Mouse (Mus musculus) embryonic facial prominence, embryonic 14.5 days (tissue): ENCODE results near the gene Wdr73. TPM values are rescaled to one million over a fixed set of nuclear protein-coding genes. Genes with fewer than 3 reads are reported as not detected.

ENCODE experiments used
- ATAC-seq: fragments of 200-750 bp; cut with Nextera tagmentation; 2 replicates; pipeline ENCODE4 v1.8.0; 2017; ENCODE audit warnings: low read depth, moderate number of reproducible peaks, moderate TSS enrichment
- DNase-seq: peaks from one replicate; pipeline ENCODE4 v3.0.0-alpha.2; 2015; ENCODE audit warnings: low spot score
- H3K27ac ChIP-seq: fragments of 300-500 bp; sonication (generic); replicated peaks from 2 replicates; pipeline ENCODE4 v1.5.1; 2014; ENCODE audit warnings: low read depth, mild to moderate bottlenecking, low read length, moderate library complexity
- H3K27me3 ChIP-seq: fragments of 300-500 bp; sonication (generic); replicated peaks from 2 replicates; pipeline ENCODE4 v1.6.1; 2014; ENCODE audit warnings: low read length; ENCODE audit not compliant: control insufficient read depth, insufficient read depth
- H3K36me3 ChIP-seq: fragments of 300-500 bp; sonication (generic); 2 replicates; pipeline ENCODE4 v1.6.1; 2014; ENCODE audit warnings: low read length, mixed read lengths; ENCODE audit not compliant: control insufficient read depth, insufficient read depth
- H3K4me1 ChIP-seq: fragments of 300-500 bp; sonication (generic); 2 replicates; pipeline ENCODE4 v1.6.1; 2014; ENCODE audit warnings: antibody characterized with exemption, low read length; ENCODE audit not compliant: control insufficient read depth, insufficient read depth
- H3K4me2 ChIP-seq: fragments of 300-500 bp; sonication (generic); 2 replicates; pipeline ENCODE4 v1.6.1; 2014; ENCODE audit warnings: low read depth, mild to moderate bottlenecking, low read length, moderate library complexity, mixed read lengths
- H3K4me3 ChIP-seq: fragments of 300-500 bp; sonication (generic); 2 replicates; pipeline ENCODE4 v1.5.1; 2014; ENCODE audit warnings: low read depth, mild to moderate bottlenecking, low read length
- H3K9ac ChIP-seq: fragments of 300-500 bp; sonication (generic); 2 replicates; pipeline ENCODE4 v1.6.1; 2014; ENCODE audit warnings: low read depth, mild to moderate bottlenecking, low read length, moderate library complexity, mixed read lengths
- H3K9me3 ChIP-seq: fragments of 300-500 bp; sonication (generic); 2 replicates; pipeline ENCODE4 v1.6.1; 2016; ENCODE audit warnings: low read length; ENCODE audit not compliant: control insufficient read depth
- WGBS: fragments of 180-500 bp; shearing (Covaris S2); extraction: QIAGEN DNeasy Blood & Tissue Kit; methylation state at CpG from one replicate; pipeline ENCODE4 v1.1.7; 2014; 5-methylcytosine and 5-hydroxymethylcytosine counted together
- polyA plus RNA-seq: library from polyadenylated mRNA; unstranded; fragments of >200 nt; fragmentation: Nextera tagmentation; extraction: Ambion mirVana; gene quantifications from 2 replicates; pipeline ENCODE4 v1.2.1, GENCODE M21; 2014

The Wdr73 gene
- polyA plus RNA-seq, 1 experiment from 2014 or later, result 20.9 TPM

- DNase-seq (no peak), ATAC-seq (no peak)
- WGBS, result 90% methylated on average over 12 of the region's 12 CpGs
- Histone ChIP-seq H3K4me3 (no peak overlapping the region), H3K36me3 (no peaks in the 10 kb centered on the region), H3K27me3 (no peaks in the 10 kb centered on the region), H3K4me1 (no peaks in the 10 kb centered on the region), H3K9me3 (no peaks in the 10 kb centered on the region), H3K4me2 (no peak overlapping the region), H3K27ac (no peak overlapping the region), H3K9ac (no peak overlapping the region)
Measured at GRCm38 (mm10) chr7:80844691-80845090, 56.4 kb downstream of the Wdr73 start.

GRCm38 (mm10) chr7:80843910-80844640, 57.0 kb downstream of the Wdr73 start:
- DNase-seq (no peak), ATAC-seq (no peak)
- Histone ChIP-seq H3K4me1 (no peaks in the 10 kb centered on the region), H3K36me3 (no peaks in the 10 kb centered on the region), H3K27ac (no peak overlapping the region), H3K4me3 (no peak overlapping the region), H3K27me3 (no peaks in the 10 kb centered on the region), H3K4me2 (no peak overlapping the region), H3K9ac (no peak overlapping the region), H3K9me3 (no peaks in the 10 kb centered on the region)
- WGBS, result 92% methylated on average over 8 of the region's 8 CpGs

- ATAC-seq, result no peak
- no peak overlapping the region for H3K4me2 ChIP-seq
- WGBS, result 73% methylated on average over 1 of the region's 1 CpGs
- DNase-seq, result no peak
- H3K4me1 ChIP-seq, result peaks cover 3% of the 10 kb centered on the region; the same call in 1 of the 2 replicates
- no peaks in the 10 kb centered on the region for H3K27me3 ChIP-seq
- H3K36me3 ChIP-seq, result no peaks in the 10 kb centered on the region
- H3K27ac ChIP-seq, result no peak overlapping the region
- no peaks in the 10 kb centered on the region for H3K9me3 ChIP-seq
- H3K4me3 ChIP-seq, result no peak overlapping the region
- no peak overlapping the region for H3K9ac ChIP-seq
Measured at GRCm38 (mm10) chr7:80843176-80843575, 57.9 kb downstream of the Wdr73 start.

GRCm38 (mm10) chr7:80842132-80842531, 58.9 kb downstream of the Wdr73 start:
- no peak for DNase-seq
- 69% methylated on average over 5 of the region's 5 CpGs for WGBS
- Histone ChIP-seq H3K4me3 (no peak overlapping the region), H3K9ac (no peak overlapping the region), H3K9me3 (no peaks in the 10 kb centered on the region), H3K4me2 (no peak overlapping the region), H3K27ac (no peak overlapping the region), H3K27me3 (no peaks in the 10 kb centered on the region), H3K4me1 (peaks cover 5% of the 10 kb centered on the region; the same call in 1 of the 2 replicates), H3K36me3 (no peaks in the 10 kb centered on the region)
- ATAC-seq, result no peak

- no peak for DNase-seq
- Histone ChIP-seq H3K4me3 (no peak overlapping the region), H3K27me3 (no peaks in the 10 kb centered on the region), H3K4me1 (peaks cover 6% of the 10 kb centered on the region; the same call in 1 of the 2 replicates), H3K9ac (no peak overlapping the region), H3K36me3 (no peaks in the 10 kb centered on the region), H3K9me3 (no peaks in the 10 kb centered on the region), H3K4me2 (no peak overlapping the region), H3K27ac (no peak overlapping the region)
- WGBS, result 72% methylated on average over 4 of the region's 4 CpGs
- no peak for ATAC-seq
Measured at GRCm38 (mm10) chr7:80840937-80841336, 60.1 kb downstream of the Wdr73 start.

Other genes starting within 250 kb of the Wdr73 start
- 21.6 and 22.9 TPM in 2 replicates for gene Crtc3, start 212.4 kb downstream of the Wdr73 start, polyA plus RNA-seq
- gene Iqgap1, start 75.3 kb downstream of the Wdr73 start, polyA plus RNA-seq, result 68.6 and 73.7 TPM in 2 replicates
- gene Zscan2, start 40.3 kb downstream of the Wdr73 start, polyA plus RNA-seq, result 1.8 and 2.1 TPM in 2 replicates
- 7.7 and 9.0 TPM in 2 replicates for gene Nmb, start 3.8 kb upstream of the Wdr73 start, polyA plus RNA-seq
- 194 and 218 TPM in 2 replicates for gene Sec11a, start 46.5 kb upstream of the Wdr73 start, polyA plus RNA-seq
- gene Zfp592, start 92.4 kb upstream of the Wdr73 start, polyA plus RNA-seq, result 15.0 and 17.0 TPM in 2 replicates
- 6.0 and 7.9 TPM in 2 replicates for gene Alpk3, start 156.3 kb upstream of the Wdr73 start, polyA plus RNA-seq
- 0.07 TPM in 1 of 2 replicates, not detected in the other for gene Slc28a1, start 213.5 kb upstream of the Wdr73 start, polyA plus RNA-seq